Mouse (Mus musculus) forebrain, embryonic 12.5 days (tissue): Measurements from ENCODE around the gene Fam84b. TPM values are rescaled to one million over a fixed set of nuclear protein-coding genes. Genes with fewer than 3 reads are reported as not detected.
A peak's percentile ranks its signal among the peaks of the same experiment; 100 is the strongest.

ENCODE experiments used
- ATAC-seq: fragments of 200-750 bp; cut with Nextera tagmentation; 2 replicates; pipeline ENCODE4 v1.8.0; 2017; ENCODE audit warnings: moderate TSS enrichment; ENCODE audit not compliant: low FRiP score
- H3K27ac ChIP-seq: fragments of 300-500 bp; sonication (generic); 2 replicates; pipeline ENCODE4 v1.5.1; 2016; ENCODE audit warnings: mild to moderate bottlenecking
- H3K27me3 ChIP-seq: fragments of 300-500 bp; sonication (generic); 2 replicates; pipeline ENCODE4 v1.6.1; 2016; ENCODE audit warnings: mild to moderate bottlenecking
- H3K36me3 ChIP-seq: fragments of 300-500 bp; sonication (generic); replicated peaks from 2 replicates; pipeline ENCODE4 v1.6.1; 2016; ENCODE audit warnings: mild to moderate bottlenecking
- H3K4me1 ChIP-seq: fragments of 300-500 bp; sonication (generic); 2 replicates; pipeline ENCODE4 v1.6.1; 2016
- H3K4me2 ChIP-seq: fragments of 300-500 bp; sonication (generic); 2 replicates; pipeline ENCODE4 v1.6.1; 2016; ENCODE audit warnings: mild to moderate bottlenecking, moderate library complexity
- H3K4me3 ChIP-seq: fragments of 300-500 bp; sonication (generic); replicated peaks from 2 replicates; pipeline ENCODE4 v1.5.1; 2016; ENCODE audit warnings: mild to moderate bottlenecking
- H3K9ac ChIP-seq: fragments of 300-500 bp; sonication (generic); 2 replicates; pipeline ENCODE4 v1.6.1; 2016; ENCODE audit warnings: mild to moderate bottlenecking
- H3K9me3 ChIP-seq: fragments of 300-500 bp; sonication (generic); 2 replicates; pipeline ENCODE4 v1.6.1; 2016
- WGBS: fragments of 180-500 bp; shearing (Covaris S2); methylation state at CpG from one replicate; pipeline ENCODE4 v1.1.7; 2016; 5-methylcytosine and 5-hydroxymethylcytosine counted together
- polyA plus RNA-seq: library from polyadenylated mRNA; unstranded; fragments of >200 nt; fragmentation: Nextera tagmentation; extraction: Ambion mirVana; gene quantifications from 2 replicates; pipeline ENCODE4 v1.2.1, GENCODE M21; 2016

Fam84b gene
- polyA plus RNA-seq: 14.1 and 19.7 TPM in 2 replicates

GRCm38 (mm10) chr15:60853231-60853999 is at the start of gene Fam84b:
TSS of gene Fam84b (minus strand) at chr15:60853778.
- no peak for ATAC-seq
- Histone ChIP-seq H3K27me3 (no peaks in the 10 kb centered on the region), H3K4me1 (no peaks in the 10 kb centered on the region), H3K36me3 (no peaks in the 10 kb centered on the region), H3K9ac (no peak within 1 kb of the TSS), H3K4me3 (no peak within 1 kb of the TSS), H3K27ac (0 out of 2 replicates have a peak within 1 kb of the TSS, but pooled peaks have one; percentile 31), H3K4me2 (no peak within 1 kb of the TSS), H3K9me3 (no peaks in the 10 kb centered on the region)
- WGBS: 29% methylated on average over 17 of the region's 17 CpGs

- H3K4me1 ChIP-seq: no peaks in the 10 kb centered on the region
- H3K9ac ChIP-seq: no peak overlapping the region
- H3K27me3 ChIP-seq: no peaks in the 10 kb centered on the region
- H3K9me3 ChIP-seq: no peaks in the 10 kb centered on the region
- H3K4me2 ChIP-seq: no peak overlapping the region
- no peak overlapping the region for H3K4me3 ChIP-seq
- H3K27ac ChIP-seq: no peak overlapping the region
- WGBS: 65% methylated on average over 6 of the region's 6 CpGs
- no peaks in the 10 kb centered on the region for H3K36me3 ChIP-seq
- ATAC-seq: no peak; the same call in 1 of the 2 replicates
Observed at GRCm38 (mm10) chr15:60898187-60898965, 44.8 kb upstream of the Fam84b start.

- no peak overlapping the region for H3K4me2 ChIP-seq
- H3K36me3 ChIP-seq: no peaks in the 10 kb centered on the region
- H3K9ac ChIP-seq: no peak overlapping the region
- H3K4me1 ChIP-seq: no peaks in the 10 kb centered on the region
- ATAC-seq: no peak
- WGBS: 91% methylated on average over 2 of the region's 2 CpGs
- no peaks in the 10 kb centered on the region for H3K27me3 ChIP-seq
- H3K27ac ChIP-seq: no peak overlapping the region
- no peak overlapping the region for H3K4me3 ChIP-seq
- H3K9me3 ChIP-seq: no peaks in the 10 kb centered on the region
Observed at GRCm38 (mm10) chr15:60896040-60896439, 42.5 kb upstream of the Fam84b start.

GRCm38 (mm10) chr15:60892976-60893463 is 39.4 kb upstream of the Fam84b start:
- H3K9me3 ChIP-seq: no peaks in the 10 kb centered on the region
- H3K9ac ChIP-seq: no peak overlapping the region
- H3K4me2 ChIP-seq: no peak overlapping the region
- H3K4me1 ChIP-seq: no peaks in the 10 kb centered on the region
- WGBS: 67% methylated on average over 3 of the region's 3 CpGs
- no peaks in the 10 kb centered on the region for H3K27me3 ChIP-seq
- H3K27ac ChIP-seq: no peak overlapping the region
- no peaks in the 10 kb centered on the region for H3K36me3 ChIP-seq
- H3K4me3 ChIP-seq: no peak overlapping the region
- ATAC-seq: no peak

GRCm38 (mm10) chr15:60888724-60889123 is 35.1 kb upstream of the Fam84b start:
- WGBS: 83% methylated on average over 2 of the region's 2 CpGs

GRCm38 (mm10) chr15:60875721-60876120 is 22.1 kb upstream of the Fam84b start:
- H3K27me3 ChIP-seq: no peaks in the 10 kb centered on the region
- H3K4me2 ChIP-seq: no peak overlapping the region
- H3K27ac ChIP-seq: no peak overlapping the region
- no peaks in the 10 kb centered on the region for H3K9me3 ChIP-seq
- ATAC-seq: no peak
- H3K4me1 ChIP-seq: no peaks in the 10 kb centered on the region
- H3K4me3 ChIP-seq: no peak overlapping the region
- no peak overlapping the region for H3K9ac ChIP-seq
- 88% methylated on average over 6 of the region's 6 CpGs for WGBS
- H3K36me3 ChIP-seq: no peaks in the 10 kb centered on the region

More at GRCm38 (mm10) chr15:60888724-60889123, 35.1 kb upstream of the Fam84b start:
- no peak for ATAC-seq
- H3K4me2 ChIP-seq: no peak overlapping the region
- no peaks in the 10 kb centered on the region for H3K9me3 ChIP-seq
- H3K27ac ChIP-seq: no peak overlapping the region
- no peaks in the 10 kb centered on the region for H3K36me3 ChIP-seq
- H3K9ac ChIP-seq: no peak overlapping the region
- no peak overlapping the region for H3K4me3 ChIP-seq
- H3K4me1 ChIP-seq: no peaks in the 10 kb centered on the region
- no peaks in the 10 kb centered on the region for H3K27me3 ChIP-seq

GRCm38 (mm10) chr15:60862417-60862816 is 8.8 kb upstream of the Fam84b start:
- no peaks in the 10 kb centered on the region for H3K4me1 ChIP-seq
- H3K9ac ChIP-seq: no peak overlapping the region
- ATAC-seq: no peak
- H3K27me3 ChIP-seq: no peaks in the 10 kb centered on the region
- H3K4me2 ChIP-seq: no peak overlapping the region
- no peak overlapping the region for H3K27ac ChIP-seq
- 92% methylated on average over 3 of the region's 3 CpGs for WGBS
- H3K9me3 ChIP-seq: no peaks in the 10 kb centered on the region
- H3K36me3 ChIP-seq: no peaks in the 10 kb centered on the region
- H3K4me3 ChIP-seq: no peak overlapping the region

- Histone ChIP-seq H3K4me2 (no peak overlapping the region), H3K4me1 (no peaks in the 10 kb centered on the region), H3K4me3 (no peak overlapping the region), H3K27ac (no peak overlapping the region), H3K27me3 (no peaks in the 10 kb centered on the region), H3K9ac (no peak overlapping the region), H3K36me3 (no peaks in the 10 kb centered on the region), H3K9me3 (no peaks in the 10 kb centered on the region)
- 81% methylated on average over 1 of the region's 1 CpGs for WGBS
- ATAC-seq: no peak
Observed at GRCm38 (mm10) chr15:60855112-60855511, 1.5 kb upstream of the Fam84b start.

- ATAC-seq: no peak
- no peaks in the 10 kb centered on the region for H3K27me3 ChIP-seq
- no peaks in the 10 kb centered on the region for H3K4me1 ChIP-seq
- H3K4me3 ChIP-seq: no peak overlapping the region
- H3K9ac ChIP-seq: no peak overlapping the region
- H3K9me3 ChIP-seq: no peaks in the 10 kb centered on the region
- no peaks in the 10 kb centered on the region for H3K36me3 ChIP-seq
- no peak overlapping the region for H3K4me2 ChIP-seq
- 89% methylated on average over 4 of the region's 4 CpGs for WGBS
- no peak overlapping the region for H3K27ac ChIP-seq
Observed at GRCm38 (mm10) chr15:60854151-60854550, 573 bp upstream of the Fam84b start.

GRCm38 (mm10) chr15:60848630-60849029 is 4.9 kb downstream of the Fam84b start:
- H3K9me3 ChIP-seq: no peaks in the 10 kb centered on the region
- H3K9ac ChIP-seq: no peak overlapping the region
- peaks cover 10% of the 10 kb centered on the region for H3K4me1 ChIP-seq
- WGBS: 74% methylated on average over 3 of the region's 3 CpGs
- no peak overlapping the region for H3K4me2 ChIP-seq
- H3K27me3 ChIP-seq: no peaks in the 10 kb centered on the region
- H3K4me3 ChIP-seq: no peak overlapping the region
- ATAC-seq: no peak
- H3K27ac ChIP-seq: no peak overlapping the region
- no peaks in the 10 kb centered on the region for H3K36me3 ChIP-seq

- Histone ChIP-seq H3K27me3 (no peaks in the 10 kb centered on the region), H3K4me1 (peaks cover 10% of the 10 kb centered on the region), H3K27ac (no peak overlapping the region), H3K9me3 (no peaks in the 10 kb centered on the region), H3K36me3 (no peaks in the 10 kb centered on the region), H3K4me3 (no peak overlapping the region), H3K4me2 (no peak overlapping the region), H3K9ac (no peak overlapping the region)
- no peak for ATAC-seq
- 24% methylated on average over 6 of the region's 6 CpGs for WGBS
Observed at GRCm38 (mm10) chr15:60846291-60846690, 7.3 kb downstream of the Fam84b start.

GRCm38 (mm10) chr15:60845886-60846285 is 7.7 kb downstream of the Fam84b start:
- H3K4me1 ChIP-seq: peaks cover 10% of the 10 kb centered on the region
- H3K4me3 ChIP-seq: no peak overlapping the region
- no peak overlapping the region for H3K4me2 ChIP-seq
- H3K27me3 ChIP-seq: no peaks in the 10 kb centered on the region
- H3K36me3 ChIP-seq: no peaks in the 10 kb centered on the region
- ATAC-seq: peak; percentile 48; the same call in 1 of the 2 replicates
- H3K9me3 ChIP-seq: no peaks in the 10 kb centered on the region
- H3K27ac ChIP-seq: no peak overlapping the region
- 16% methylated on average over 3 of the region's 3 CpGs for WGBS
- no peak overlapping the region for H3K9ac ChIP-seq
